Mouse (Mus musculus) erythroid progenitor cell, adult 5-6 weeks (primary cell): ENCODE results near the gene 3100002H09Rik. TPM values are rescaled to one million over a fixed set of nuclear protein-coding genes. Genes with fewer than 3 reads are reported as not detected.

ENCODE experiments used
- ATAC-seq: replicated peaks from 2 replicates; pipeline ENCODE4 v1.8.0; 2016; ENCODE audit warnings: moderate number of reproducible peaks, mild to moderate bottlenecking, moderate TSS enrichment, inconsistent platforms; ENCODE audit not compliant: poor library complexity, low FRiP score, severe bottlenecking
- total RNA-seq, 2 experiments: library from RNA; stranded (forward) in 1 of 2; stranded (reverse) in 1 of 2; fragments of 150-400 nt in 1 of 2; fragments of 186-747, 209-891 nt in 1 of 2; gene quantifications; 2 replicates each; pipeline versions ENCODE4 v1.2.3 to v1.2.4; 2015 to 2017; ENCODE audit warnings: low replicate concordance in 2 of 2

Gene 3100002H09Rik
- total RNA-seq, 2 experiments from 2014 or later = not detected

GRCm38 (mm10) chr4:124616636-124617035 is 6.0 kb upstream of the 3100002H09Rik start:
- ATAC-seq = no peak

- ATAC-seq = no peak
Measured at GRCm38 (mm10) chr4:124615986-124616385, 5.4 kb upstream of the 3100002H09Rik start.

- ATAC-seq = no peak
Measured at GRCm38 (mm10) chr4:124615406-124615960, 4.9 kb upstream of the 3100002H09Rik start.

GRCm38 (mm10) chr4:124614189-124614588 is 3.6 kb upstream of the 3100002H09Rik start:
- no peak for ATAC-seq

- no peak for ATAC-seq
Measured at GRCm38 (mm10) chr4:124611768-124612167, 1.2 kb upstream of the 3100002H09Rik start.

- ATAC-seq = no peak
Measured at GRCm38 (mm10) chr4:124610066-124610465, 537 bp downstream of the 3100002H09Rik start.

GRCm38 (mm10) chr4:124607166-124607565 is 3.4 kb downstream of the 3100002H09Rik start:
- ATAC-seq = no peak

- peak; percentile 88 for ATAC-seq
Measured at GRCm38 (mm10) chr4:124606180-124606579, 4.4 kb downstream of the 3100002H09Rik start.

GRCm38 (mm10) chr4:124605255-124605654 is 5.3 kb downstream of the 3100002H09Rik start:
- ATAC-seq = peak; percentile 71

GRCm38 (mm10) chr4:124603712-124604111 is 6.9 kb downstream of the 3100002H09Rik start:
- no peak for ATAC-seq

- no peak for ATAC-seq
Measured at GRCm38 (mm10) chr4:124595929-124596328, 14.7 kb downstream of the 3100002H09Rik start.

- ATAC-seq = peak; percentile 80
Measured at GRCm38 (mm10) chr4:124594933-124595332, 15.7 kb downstream of the 3100002H09Rik start.

GRCm38 (mm10) chr4:124593691-124594090 is 16.9 kb downstream of the 3100002H09Rik start:
- ATAC-seq = no peak

GRCm38 (mm10) chr4:124593210-124593609 is 17.4 kb downstream of the 3100002H09Rik start:
- no peak for ATAC-seq

- no peak for ATAC-seq
Measured at GRCm38 (mm10) chr4:124592241-124592640, 18.4 kb downstream of the 3100002H09Rik start.

- ATAC-seq = no peak
Measured at GRCm38 (mm10) chr4:124580695-124581094, 29.9 kb downstream of the 3100002H09Rik start.

- ATAC-seq = no peak
Measured at GRCm38 (mm10) chr4:124575955-124576445, 34.6 kb downstream of the 3100002H09Rik start.

GRCm38 (mm10) chr4:124575269-124575954 is 35.2 kb downstream of the 3100002H09Rik start:
- no peak for ATAC-seq

GRCm38 (mm10) chr4:124573586-124573985 is 37.0 kb downstream of the 3100002H09Rik start:
- ATAC-seq = no peak

- no peak for ATAC-seq
Measured at GRCm38 (mm10) chr4:124570977-124571376, 39.6 kb downstream of the 3100002H09Rik start.

GRCm38 (mm10) chr4:124569661-124570060 is 40.9 kb downstream of the 3100002H09Rik start:
- no peak for ATAC-seq
